Mouse (Mus musculus) MEL (cell line): ENCODE data around the gene Art2b. TPM values are rescaled to one million over a fixed set of nuclear protein-coding genes. Genes with fewer than 3 reads are reported as not detected.
"Not testable (repeated sequence)": the region's sequence is repeated elsewhere in the genome, so short reads cannot be mapped to it uniquely, and the experiment has no call there.

Source experiments
- DNase-seq: peaks from one replicate; pipeline ENCODE4 v3.0.0; 2011; ENCODE audit warnings: low read depth, low spot score
- H3K27ac ChIP-seq: 2 replicates; pipeline ENCODE4 v1.5.1; 2012; ENCODE audit warnings: low read depth, mild to moderate bottlenecking, control low read depth, low read length, moderate library complexity; ENCODE audit not compliant: control insufficient read depth
- H3K27me3 ChIP-seq, 2 experiments: fragments of 150-350 bp in 1 of 2; sonication (generic) in 1 of 2; 2 replicates each; pipeline ENCODE4 v1.6.1; 2012; ENCODE audit warnings: low read length in 2 of 2, mild to moderate bottlenecking in 2 of 2, improper control_type of control experiment in 1 of 2, moderate library complexity in 1 of 2; ENCODE audit not compliant: insufficient read depth in 2 of 2, control insufficient read depth in 1 of 2
- H3K36me3 ChIP-seq, 2 experiments: 2 replicates each; pipeline ENCODE4 v1.6.1; 2012 to 2014; ENCODE audit warnings: low read length in 2 of 2, improper control_type of control experiment in 1 of 2, inconsistent platforms in 1 of 2, mild to moderate bottlenecking in 1 of 2; ENCODE audit not compliant: insufficient read depth in 2 of 2, control insufficient read depth in 1 of 2
- H3K4me1 ChIP-seq, 2 experiments: fragments of 150-350 bp in 1 of 2; sonication (generic) in 1 of 2; 2 replicates each; pipeline ENCODE4 v1.6.1; 2012; ENCODE audit warnings: low read length in 2 of 2, improper control_type of control experiment in 1 of 2, mild to moderate bottlenecking in 1 of 2; ENCODE audit not compliant: insufficient read depth in 2 of 2, control insufficient read depth in 1 of 2
- H3K4me3 ChIP-seq, 2 experiments: fragments of 150-350 bp in 1 of 2; sonication (generic) in 1 of 2; 2 replicates each; pipeline ENCODE4 v1.5.1; 2012; ENCODE audit warnings: low read depth in 2 of 2, low read length in 2 of 2, mild to moderate bottlenecking in 2 of 2, moderate library complexity in 2 of 2, control low read depth in 1 of 2, improper control_type of control experiment in 1 of 2; ENCODE audit not compliant: control insufficient read depth in 1 of 2, insufficient read depth in 1 of 2
- H3K79me2 ChIP-seq: 2 replicates; pipeline ENCODE4 v1.6.1; 2012; ENCODE audit warnings: mild to moderate bottlenecking, low read length, moderate library complexity; ENCODE audit not compliant: control insufficient read depth, poor library complexity, insufficient read depth
- H3K9ac ChIP-seq: 2 replicates; pipeline ENCODE4 v1.6.1; 2012; ENCODE audit warnings: low read depth, mild to moderate bottlenecking, control low read depth, low read length, moderate library complexity; ENCODE audit not compliant: control insufficient read depth, poor library complexity, severe bottlenecking
- H3K9me3 ChIP-seq: fragments of 150-350 bp; sonication (generic); replicated peaks from 2 replicates; pipeline ENCODE4 v1.6.1; 2012; ENCODE audit warnings: mild to moderate bottlenecking, low read length, improper control_type of control experiment, moderate library complexity; ENCODE audit not compliant: insufficient read depth
- CHD1 ChIP-seq: IDR thresholded peaks from 2 replicates; pipeline ENCODE4 v1.6.1; 2012; ENCODE audit warnings: low read depth, mild to moderate bottlenecking, inconsistent platforms, low read length, improper control_type of control experiment
- CTCF ChIP-seq, 3 experiments: IDR thresholded peaks in 2 of 3; conservative IDR thresholded peaks in 1 of 3; 2 replicates each; pipeline ENCODE4 v1.5.1; 2011 to 2012; ENCODE audit warnings: low read length in 3 of 3, low read depth in 2 of 3, mild to moderate bottlenecking in 2 of 3, improper control_type of control experiment in 1 of 3, inconsistent platforms in 1 of 3, mixed read lengths in 1 of 3, moderate library complexity in 1 of 3; ENCODE audit not compliant: control insufficient read depth in 1 of 3, insufficient read depth in 1 of 3, poor library complexity in 1 of 3, severe bottlenecking in 1 of 3
- EP300 ChIP-seq, 2 experiments: IDR thresholded peaks; 2 replicates each; pipeline ENCODE4 v1.6.1; 2011; ENCODE audit warnings: improper control_type of control experiment in 2 of 2, low read length in 2 of 2, low read depth in 1 of 2, mild to moderate bottlenecking in 1 of 2
- ETS1 ChIP-seq: IDR thresholded peaks from 2 replicates; pipeline ENCODE4 v1.6.1; 2012; ENCODE audit warnings: low read depth, mild to moderate bottlenecking, inconsistent platforms, low read length, improper control_type of control experiment, moderate library complexity
- GABPA ChIP-seq: IDR thresholded peaks from 2 replicates; pipeline ENCODE4 v1.6.1; 2012; ENCODE audit warnings: low read depth, mild to moderate bottlenecking, inconsistent platforms, low read length, improper control_type of control experiment, moderate library complexity
- GATA1 ChIP-seq: IDR thresholded peaks from 2 replicates; pipeline ENCODE4 v1.6.1; 2011; ENCODE audit warnings: low read depth, low read length, improper control_type of control experiment
- HCFC1 ChIP-seq: IDR thresholded peaks from 2 replicates; pipeline ENCODE4 v1.6.1; 2012; ENCODE audit warnings: low read depth, mild to moderate bottlenecking, inconsistent platforms, low read length, improper control_type of control experiment, moderate library complexity
- KAT2A ChIP-seq: conservative IDR thresholded peaks from 2 replicates; pipeline ENCODE4 v1.6.1; 2012; ENCODE audit warnings: low read depth, low read length, improper control_type of control experiment, inconsistent platforms
- MAFK ChIP-seq: IDR thresholded peaks from 2 replicates; pipeline ENCODE4 v1.6.1; 2011; ENCODE audit warnings: low read depth, mild to moderate bottlenecking, low read length, improper control_type of control experiment, borderline replicate concordance
- MAX ChIP-seq: IDR thresholded peaks from 2 replicates; pipeline ENCODE4 v1.6.1; 2011; ENCODE audit warnings: low read length, improper control_type of control experiment
- MAZ ChIP-seq: IDR thresholded peaks from 2 replicates; pipeline ENCODE4 v1.6.1; 2012; ENCODE audit warnings: low read depth, mild to moderate bottlenecking, inconsistent platforms, low read length, improper control_type of control experiment
- MYC ChIP-seq: IDR thresholded peaks from 2 replicates; pipeline ENCODE4 v1.6.1; 2011; ENCODE audit warnings: low read depth, mild to moderate bottlenecking, low read length, improper control_type of control experiment, moderate library complexity
- NELFE ChIP-seq: IDR thresholded peaks from 2 replicates; pipeline ENCODE4 v1.6.1; 2011; ENCODE audit warnings: low read depth, low read length, improper control_type of control experiment
- NRF1 ChIP-seq: IDR thresholded peaks from 2 replicates; pipeline ENCODE4 v1.6.1; 2014; ENCODE audit warnings: low read depth, mild to moderate bottlenecking, inconsistent platforms, low read length, improper control_type of control experiment, moderate library complexity; ENCODE audit not compliant: poor library complexity, insufficient read depth, severe bottlenecking
- POLR2A ChIP-seq, 2 experiments: IDR thresholded peaks; 2 replicates each; pipeline ENCODE4 v1.6.1; 2011 to 2012; ENCODE audit warnings: low read length in 2 of 2, mild to moderate bottlenecking in 2 of 2, control low read depth in 1 of 2, improper control_type of control experiment in 1 of 2, low read depth in 1 of 2, moderate library complexity in 1 of 2; ENCODE audit not compliant: control insufficient read depth in 1 of 2, insufficient read depth in 1 of 2, poor library complexity in 1 of 2
- SMC3 ChIP-seq: IDR thresholded peaks from 2 replicates; pipeline ENCODE4 v1.6.1; 2011; ENCODE audit warnings: low read depth, low read length, improper control_type of control experiment
- TAL1 ChIP-seq: IDR thresholded peaks from 2 replicates; pipeline ENCODE4 v1.6.1; 2012; ENCODE audit warnings: mild to moderate bottlenecking, inconsistent platforms, low read length, moderate library complexity, mixed read lengths
- TCF12 ChIP-seq: IDR thresholded peaks from 2 replicates; pipeline ENCODE4 v1.6.1; 2014; ENCODE audit warnings: low read depth, mild to moderate bottlenecking, inconsistent platforms, low read length, improper control_type of control experiment, moderate library complexity
- UBTF ChIP-seq: IDR thresholded peaks from 2 replicates; pipeline ENCODE4 v1.6.1; 2012; ENCODE audit warnings: low read depth, mild to moderate bottlenecking, inconsistent platforms, low read length, improper control_type of control experiment, moderate library complexity, borderline replicate concordance; ENCODE audit not compliant: insufficient read depth
- USF2 ChIP-seq, 2 experiments: IDR thresholded peaks; 2 replicates each; pipeline ENCODE4 v1.6.1; 2011 to 2012; ENCODE audit warnings: improper control_type of control experiment in 2 of 2, low read length in 2 of 2, borderline replicate concordance in 1 of 2, inconsistent platforms in 1 of 2, low read depth in 1 of 2, mild to moderate bottlenecking in 1 of 2; ENCODE audit not compliant: insufficient read depth in 1 of 2
- ZKSCAN1 ChIP-seq: IDR thresholded peaks from 2 replicates; pipeline ENCODE4 v1.6.1; 2012; ENCODE audit warnings: low read depth, mild to moderate bottlenecking, inconsistent platforms, low read length, improper control_type of control experiment, moderate library complexity
- polyA plus RNA-seq, 2 experiments: library from polyadenylated mRNA; stranded (reverse) in 1 of 2; unstranded in 1 of 2; fragments of >175 nt in 1 of 2; fragments of >200 nt in 1 of 2; gene quantifications; 2 replicates each; pipeline versions ENCODE4 v1.2.1 to v1.2.4; 2012; ENCODE audit warnings: low replicate concordance in 2 of 2, low read depth in 1 of 2; ENCODE audit not compliant: insufficient read length in 2 of 2, insufficient read depth in 1 of 2, missing spikeins in 1 of 2
- total RNA-seq: library from RNA; depleted of rRNA; stranded (reverse); fragments of 300-350 nt; gene quantifications from 2 replicates; pipeline ENCODE4 v1.2.3, GENCODE M21; 2012

The Art2b gene
- total and polyA plus RNA-seq, 3 experiments = not detected

DNA sequence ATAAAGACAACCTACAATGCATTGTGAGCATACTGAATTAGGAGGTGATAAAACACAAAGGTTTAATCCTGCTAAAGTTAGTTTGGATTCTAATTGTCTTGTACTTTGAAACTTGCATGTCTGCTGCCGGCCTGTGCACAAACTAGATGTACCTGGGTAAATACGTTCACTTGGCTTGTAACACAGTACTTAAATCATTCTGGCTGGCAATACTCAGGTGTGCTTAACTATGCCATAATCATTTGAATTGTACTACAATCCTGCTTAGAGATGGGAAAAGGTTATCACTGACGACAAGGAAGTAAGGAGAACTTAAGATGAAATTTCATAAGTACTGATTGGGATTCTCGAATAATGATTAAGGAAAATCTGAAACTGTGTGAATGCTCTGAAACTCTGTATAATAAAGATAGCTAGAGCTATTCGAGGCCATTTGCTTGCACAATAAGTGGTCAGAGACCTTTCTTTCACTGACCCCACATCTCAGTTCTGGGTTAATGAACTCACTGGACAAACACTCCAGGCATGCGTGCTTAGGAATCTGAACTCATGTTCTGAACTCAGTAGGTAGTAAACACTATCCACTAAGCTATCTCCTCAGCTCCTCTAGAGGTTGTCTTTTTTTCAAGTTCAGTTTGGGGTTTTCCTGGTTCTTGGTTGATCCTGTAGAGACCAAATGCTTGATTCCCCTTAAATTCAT lies 30.9 kb upstream of the Art2b start:
- Histone ChIP-seq H3K4me1 (no peaks in the 10 kb centered on the region), H3K36me3 (no peaks in the 10 kb centered on the region), H3K27me3 (peaks cover 2% of the 10 kb centered on the region in 2 experiments; a peak in 3 of 4 replicates), H3K9me3 (no peaks in the 10 kb centered on the region), H3K9ac (no peak overlapping the region), H3K79me2 (no peaks in the 10 kb centered on the region), H3K4me3 (no peak overlapping the region), H3K27ac (no peak overlapping the region)
- TF ChIP-seq NELFE (no peak), EP300 (IDR thresholded peaks at IDR 0.05; ENCODE audit: low read depth in 1 of 2, low read length in 2 of 2) (no peak), CHD1 (no peak), GABPA (no peak), NRF1 (no peak), TCF12 (no peak), MAFK (no peak), TAL1 (no peak), GATA1 (no peak), MYC (no peak), USF2 (IDR thresholded peaks at IDR 0.05; ENCODE audit: borderline replicate concordance in 1 of 2, insufficient read depth in 1 of 2, low read depth in 1 of 2, low read length in 2 of 2) (no peak), MAZ (no peak), ZKSCAN1 (no peak), HCFC1 (no peak), KAT2A (no peak), SMC3 (no peak), POLR2A (IDR thresholded peaks at IDR 0.05; ENCODE audit: control insufficient read depth in 1 of 2, insufficient read depth in 1 of 2, low read depth in 1 of 2, low read length in 2 of 2, poor library complexity in 1 of 2) (no peak)
- no peak for DNase-seq

DNA sequence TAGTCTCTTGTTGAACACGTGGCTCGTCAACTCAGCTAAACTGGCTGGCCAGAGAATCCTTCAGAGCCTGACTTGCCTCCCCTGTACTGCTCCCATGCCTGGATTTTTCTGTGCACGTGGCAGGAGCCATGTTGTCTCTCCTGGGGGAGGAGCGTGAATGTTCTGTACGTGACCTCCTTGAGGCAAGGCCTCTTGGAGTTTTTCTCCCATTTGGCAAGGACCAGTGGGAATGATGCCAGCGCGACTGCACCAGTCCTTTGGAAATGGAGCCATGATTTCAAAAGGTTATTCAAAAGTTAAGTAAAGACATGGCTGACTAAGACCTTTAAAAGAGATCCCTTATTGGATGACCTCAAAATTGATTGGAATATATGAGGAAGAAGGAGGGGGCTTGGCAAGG lies 30.0 kb upstream of the Art2b start:
- Histone ChIP-seq H3K79me2 (no peaks in the 10 kb centered on the region), H3K36me3 (no peaks in the 10 kb centered on the region), H3K27me3 (peaks cover 2% of the 10 kb centered on the region in 2 experiments; a peak in 3 of 4 replicates), H3K9ac (no peak overlapping the region), H3K4me3 (no peak overlapping the region), H3K27ac (no peak overlapping the region), H3K9me3 (no peaks in the 10 kb centered on the region), H3K4me1 (no peaks in the 10 kb centered on the region)
- TF ChIP-seq GATA1 (no peak), ZKSCAN1 (no peak), UBTF (no peak), MAX (no peak), USF2 (IDR thresholded peaks at IDR 0.05; ENCODE audit: borderline replicate concordance in 1 of 2, insufficient read depth in 1 of 2, low read depth in 1 of 2, low read length in 2 of 2) (no peak), GABPA (no peak), SMC3 (no peak), MAFK (no peak), ETS1 (no peak), CTCF (IDR thresholded peaks at IDR 0.05 in 2 of 3, conservative IDR thresholded peaks at IDR 0.05 in 1 of 3; ENCODE audit: control insufficient read depth in 1 of 3, insufficient read depth in 1 of 3, low read depth in 2 of 3, low read length in 3 of 3, poor library complexity in 1 of 3, severe bottlenecking in 1 of 3) (no peak), NELFE (no peak)
- DNase-seq = no peak

DNA sequence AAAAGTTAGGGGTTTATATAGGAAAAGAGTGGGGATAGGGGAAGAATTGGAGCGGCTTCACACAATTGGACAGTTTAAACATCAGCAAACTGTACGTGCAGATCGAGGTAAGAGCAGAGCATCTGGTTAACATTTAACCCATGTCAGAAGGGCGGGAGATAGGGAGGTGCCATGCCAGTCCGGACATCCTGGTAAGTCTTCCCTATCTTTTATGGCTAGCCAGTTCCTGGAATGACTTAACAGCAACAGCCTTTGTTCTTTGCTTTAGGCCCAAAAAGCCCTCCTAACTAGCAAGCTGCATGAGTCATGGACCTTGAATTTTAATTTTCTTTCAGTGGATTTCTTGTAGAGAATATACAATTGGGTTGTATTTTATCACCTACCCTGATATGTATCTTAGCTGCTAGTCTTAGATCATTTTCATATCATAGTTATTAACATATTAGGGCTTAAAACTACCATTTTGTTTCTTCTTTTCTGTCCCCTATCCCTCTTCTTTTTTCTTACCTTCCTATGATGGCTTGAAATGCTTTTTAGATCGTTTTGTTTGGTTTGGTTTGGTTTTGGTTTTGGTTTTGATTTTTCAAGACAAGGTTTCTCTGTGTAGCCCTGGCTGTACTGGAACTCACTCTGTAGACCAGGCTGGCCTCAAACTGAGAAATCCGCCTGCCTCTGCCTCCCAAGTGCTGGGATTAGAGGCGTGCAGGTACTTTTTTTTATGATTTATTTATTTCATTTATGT lies 27.6 kb upstream of the Art2b start:
- not testable (repeated sequence) for H3K27ac ChIP-seq, H3K27me3 ChIP-seq, H3K79me2 ChIP-seq, H3K4me3 ChIP-seq, H3K9ac ChIP-seq, H3K4me1 ChIP-seq, H3K9me3 ChIP-seq, H3K36me3 ChIP-seq, DNase-seq
